Mouse (Mus musculus) spleen, postnatal 4 days (tissue): Measurements from ENCODE around the gene Gpr89.

Source experiments
- DNase-seq, 2 experiments: peaks; one replicate each; pipeline ENCODE4 v3.0.0; 2022; ENCODE audit warnings: low spot score in 2 of 2

The Gpr89 gene

GRCm38 (mm10) chr3:96870270-96870669, 34.9 kb downstream of the Gpr89 start:
- DNase-seq = no peak

- DNase-seq = no peak
Measured at GRCm38 (mm10) chr3:96869091-96869490, 36.1 kb downstream of the Gpr89 start.

GRCm38 (mm10) chr3:96868566-96868965, 36.6 kb downstream of the Gpr89 start:
- DNase-seq = no peak

GRCm38 (mm10) chr3:96867863-96868262, 37.3 kb downstream of the Gpr89 start:
- no peak for DNase-seq

GRCm38 (mm10) chr3:96860498-96860897, 44.6 kb downstream of the Gpr89 start:
- DNase-seq = no peak

GRCm38 (mm10) chr3:96855833-96856232, 49.3 kb downstream of the Gpr89 start:
- no peak for DNase-seq

- no peak for DNase-seq
Measured at GRCm38 (mm10) chr3:96854376-96854775, 50.8 kb downstream of the Gpr89 start.

GRCm38 (mm10) chr3:96852561-96852960, 52.6 kb downstream of the Gpr89 start:
- DNase-seq = no peak

GRCm38 (mm10) chr3:96849168-96849727, 55.9 kb downstream of the Gpr89 start:
- no peak for DNase-seq

GRCm38 (mm10) chr3:96848470-96848869, 56.7 kb downstream of the Gpr89 start:
- no peak for DNase-seq

GRCm38 (mm10) chr3:96847661-96848060, 57.5 kb downstream of the Gpr89 start:
- no peak for DNase-seq

GRCm38 (mm10) chr3:96846985-96847384, 58.2 kb downstream of the Gpr89 start:
- DNase-seq = no peak

GRCm38 (mm10) chr3:96845806-96846205, 59.3 kb downstream of the Gpr89 start:
- no peak for DNase-seq

- DNase-seq = no peak
Measured at GRCm38 (mm10) chr3:96845191-96845590, 60.0 kb downstream of the Gpr89 start.

GRCm38 (mm10) chr3:96838996-96839645, 66.0 kb downstream of the Gpr89 start:
- DNase-seq = no peak

- DNase-seq = no peak
Measured at GRCm38 (mm10) chr3:96836414-96836813, 68.7 kb downstream of the Gpr89 start.

GRCm38 (mm10) chr3:96834587-96835348, 70.4 kb downstream of the Gpr89 start:
- DNase-seq = no peak

- DNase-seq = no peak
Measured at GRCm38 (mm10) chr3:96832930-96833329, 72.2 kb downstream of the Gpr89 start.

GRCm38 (mm10) chr3:96829856-96830255, 75.3 kb downstream of the Gpr89 start:
- no peak for DNase-seq

GRCm38 (mm10) chr3:96828984-96829383, 76.2 kb downstream of the Gpr89 start, which contains the start of the genes Pdzk1 and Cd160:
Gene Pdzk1 (plus strand): TSS chr3:96829284.
Gene Cd160 (minus strand): TSS chr3:96829351.
- DNase-seq = no peak

GRCm38 (mm10) chr3:96828308-96828864, 76.8 kb downstream of the Gpr89 start:
- no peak for DNase-seq

- DNase-seq = no peak
Measured at GRCm38 (mm10) chr3:96825261-96825660, 79.9 kb downstream of the Gpr89 start.

GRCm38 (mm10) chr3:96824614-96825013, 80.5 kb downstream of the Gpr89 start:
- DNase-seq = no peak
